Comparison of ENCODE assay signal across 9 mouse cellular contexts in genomic region chr16:32176896-32177686, GRCm38 (mm10). TPM values are rescaled to one million over a fixed set of nuclear protein-coding genes. Genes with fewer than 3 reads are reported as not detected.
A peak's percentile ranks its signal among the peaks of the same experiment; 100 is the strongest.
DNase-seq lines count a peak whose midpoint lies in the region; ATAC-seq and TF ChIP-seq lines count a peak whose summit lies in the region.
"Had no signal": no experiment of that assay in that cellular context is flagged by ENCODE, and none has a peak within 500 bp of the region (broad histone marks: within the 10 kb centered on the region; RNA-seq: fewer than 3 reads in every experiment).

No protein-coding gene starts in this region.

- peaks cover 38% of the 10 kb centered on the region for H3K4me1 ChIP-seq in E14TG2a.4 (replicated peaks; ENCODE audit: low read depth, low read length)
- H3K4me1 ChIP-seq in heart, embryonic 10.5 days = peaks cover 7% of the 10 kb centered on the region
- 0 out of 2 replicates have a peak, but pooled peaks cover 4% of the 10 kb centered on the region for H3K4me1 ChIP-seq in liver, embryonic 11.5 days (replicated peaks; ENCODE audit: control insufficient read depth, insufficient read depth, low read length)
- H3K4me1 ChIP-seq in neural tube, embryonic 15.5 days = no peaks in the 10 kb centered on the region

- peak overlapping the region; percentile 58 for H3K9ac ChIP-seq in liver, embryonic 11.5 days (ENCODE audit: low read depth, low read length)
- H3K9ac ChIP-seq in neural tube, embryonic 15.5 days (replicated peaks) = no peak overlapping the region

- ATAC-seq in liver, embryonic 11.5 days (replicated peaks; ENCODE audit: low FRiP score) = peak; percentile 76
- no peak for ATAC-seq in neural tube, embryonic 15.5 days (ENCODE audit: low FRiP score)

- peak overlapping the region; percentile 50 for H3K4me3 ChIP-seq in E14TG2a.4 (replicated peaks; ENCODE audit: low read length)
- H3K4me3 ChIP-seq in heart, embryonic 10.5 days = no peak overlapping the region; the same call in 1 of the 2 replicates
- peak overlapping the region; percentile 27 for H3K4me3 ChIP-seq in liver, embryonic 11.5 days (ENCODE audit: low read depth, low read length)
- no peak overlapping the region for H3K4me3 ChIP-seq in neural tube, embryonic 15.5 days (replicated peaks)

- peak overlapping the region; percentile 80 for H3K27ac ChIP-seq in heart, embryonic 10.5 days
- H3K27ac ChIP-seq in liver, embryonic 11.5 days (ENCODE audit: low read depth, low read length) = peak overlapping the region; percentile 76
- H3K27ac ChIP-seq in neural tube, embryonic 15.5 days (replicated peaks) = no peak overlapping the region

- H3K27me3 ChIP-seq in E14TG2a.4 (ENCODE audit: insufficient read depth, low read length) = no peaks in the 10 kb centered on the region
- H3K27me3 ChIP-seq in heart, embryonic 10.5 days (ENCODE audit: insufficient read depth, poor library complexity, severe bottlenecking) = no peaks in the 10 kb centered on the region
- no peaks in the 10 kb centered on the region for H3K27me3 ChIP-seq in liver, embryonic 11.5 days (replicated peaks; ENCODE audit: control insufficient read depth, insufficient read depth, low read length)
- H3K27me3 ChIP-seq in neural tube, embryonic 15.5 days (replicated peaks) = no peaks in the 10 kb centered on the region

- H3K36me3 ChIP-seq in E14TG2a.4 (ENCODE audit: insufficient read depth, low read length) = no peaks in the 10 kb centered on the region
- no peaks in the 10 kb centered on the region for H3K36me3 ChIP-seq in heart, embryonic 10.5 days
- H3K36me3 ChIP-seq in liver, embryonic 11.5 days (ENCODE audit: control insufficient read depth, insufficient read depth, low read length) = no peaks in the 10 kb centered on the region
- H3K36me3 ChIP-seq in neural tube, embryonic 15.5 days = no peaks in the 10 kb centered on the region

- no peak for TF ChIP-seq CTCF in E14TG2a.4 (conservative IDR thresholded peaks at IDR 0.05; ENCODE audit: low read length)

- H3K9me3 ChIP-seq in E14TG2a.4 (ENCODE audit: low read length) = peaks cover 8% of the 10 kb centered on the region; the same call in 1 of the 2 replicates
- H3K9me3 ChIP-seq in heart, embryonic 10.5 days = no peaks in the 10 kb centered on the region
- no peaks in the 10 kb centered on the region for H3K9me3 ChIP-seq in liver, embryonic 11.5 days (ENCODE audit: control insufficient read depth, low read length)
- no peaks in the 10 kb centered on the region for H3K9me3 ChIP-seq in neural tube, embryonic 15.5 days (replicated peaks)

- WGBS in heart, embryonic 10.5 days = 53% methylated on average over 18 of the region's 18 CpGs
- WGBS in liver, embryonic 11.5 days = 30% methylated on average over 18 of the region's 18 CpGs
- 56% methylated on average over 18 of the region's 18 CpGs for WGBS in neural tube, embryonic 15.5 days

- peak; percentile 15 for DNase-seq in embryo, embryonic 9.5 days (ENCODE audit: extremely low spot score)
- DNase-seq in embryo, embryonic 11 days = no peak
- no peak for DNase-seq in heart, embryonic 10.5 days (ENCODE audit: low spot score)
- DNase-seq in liver, embryonic 11.5 days (ENCODE audit: low spot score) = peak; percentile 61
- no peak for DNase-seq in cerebellum, adult 9-11 months
- DNase-seq in right cerebral cortex, postnatal 4 days = no peak

- peak overlapping the region; percentile 57 for H3K4me2 ChIP-seq in liver, embryonic 11.5 days
- peak overlapping the region; percentile 22 for H3K4me2 ChIP-seq in neural tube, embryonic 15.5 days

RNA-seq across cellular contexts. Expression of gene Bex6, which starts 2.5 kb away (rescaled TPM):
- polyA plus RNA-seq in heart, embryonic 10.5 days (2016; fragmentation: Nextera tagmentation; extraction: Ambion mirVana) = 0.63 TPM in 1 of 2 replicates, not detected in the other
- 0.62 and 1.2 TPM in 2 replicates for polyA plus RNA-seq in liver, embryonic 11.5 days (2014; fragmentation: Nextera tagmentation; extraction: Ambion mirVana)
- polyA plus RNA-seq in neural tube, embryonic 15.5 days (2015; fragmentation: Nextera tagmentation; extraction: Ambion mirVana) = 1.6 TPM in 1 of 2 replicates, not detected in the other
- polyA plus RNA-seq: C2C12 had no signal

RNA-seq across cellular contexts. Expression of gene Nrros, which starts 11.7 kb away (rescaled TPM):
- polyA plus RNA-seq in heart, embryonic 10.5 days (2016; fragmentation: Nextera tagmentation; extraction: Ambion mirVana) = 5.6 and 10.5 TPM in 2 replicates
- 34.4 and 35.4 TPM in 2 replicates for polyA plus RNA-seq in liver, embryonic 11.5 days (2014; fragmentation: Nextera tagmentation; extraction: Ambion mirVana)
- 6.6 and 22.3 TPM in 2 replicates for polyA plus RNA-seq in neural tube, embryonic 15.5 days (2015; fragmentation: Nextera tagmentation; extraction: Ambion mirVana)
- polyA plus RNA-seq: C2C12 had no signal

Comparison
In these comparisons a context has a peak if more than half of its experiments do, and no peak if none do; other contexts are left out.
1. DNase-seq: peak in embryo, embryonic 9.5 days (single experiment) and liver, embryonic 11.5 days (single experiment); none in embryo, embryonic 11 days (single experiment), heart, embryonic 10.5 days (single experiment), cerebellum, adult 9-11 months (single experiment) and right cerebral cortex, postnatal 4 days (single experiment).
2. H3K4me3 ChIP-seq: peak in E14TG2a.4 (single experiment) and liver, embryonic 11.5 days (single experiment); none in heart, embryonic 10.5 days (single experiment) and neural tube, embryonic 15.5 days (single experiment).